Mouse (Mus musculus) myocyte (in vitro differentiated cells): ENCODE results near the gene Laptm5. TPM values are rescaled to one million over a fixed set of nuclear protein-coding genes. Genes with fewer than 3 reads are reported as not detected.

Experiments
- H3K27me3 ChIP-seq: one replicate; pipeline ENCODE4 v1.6.1; 2011; ENCODE audit not compliant: control insufficient read depth, insufficient read depth, insufficient read length
- H3K36me3 ChIP-seq: one replicate; pipeline ENCODE4 v1.6.1; 2011; ENCODE audit not compliant: control insufficient read depth, insufficient read depth
- H3K4me2 ChIP-seq: one replicate; pipeline ENCODE4 v1.6.1; 2011; ENCODE audit warnings: low read depth, control low read depth
- H3K4me3 ChIP-seq: one replicate; pipeline ENCODE4 v1.5.1; 2011; ENCODE audit warnings: mild to moderate bottlenecking, control low read depth, moderate library complexity
- H3K79me2 ChIP-seq: one replicate; pipeline ENCODE4 v1.6.1; 2011; ENCODE audit not compliant: control insufficient read depth, insufficient read depth
- H3ac ChIP-seq: one replicate; pipeline ENCODE4 v1.6.1; 2011; ENCODE audit not compliant: control insufficient read depth, insufficient read length
- CEBPB ChIP-seq: IDR thresholded peaks from 2 replicates; pipeline ENCODE4 v1.6.1; 2011; ENCODE audit warnings: mild to moderate bottlenecking, moderate library complexity; ENCODE audit not compliant: poor library complexity, insufficient read depth, severe bottlenecking
- E2F4 ChIP-seq: IDR thresholded peaks from one replicate; pipeline ENCODE4 v1.6.1; 2011; ENCODE audit warnings: mild to moderate bottlenecking, control low read depth, moderate library complexity; ENCODE audit not compliant: insufficient read depth
- MAX ChIP-seq: IDR thresholded peaks from one replicate; pipeline ENCODE4 v1.6.1; 2011; ENCODE audit warnings: low read depth, mild to moderate bottlenecking, control low read depth
- MYOD1 ChIP-seq, 3 experiments: IDR thresholded peaks; one replicate each; pipeline ENCODE4 v1.6.1; 2011; ENCODE audit warnings: control low read depth in 2 of 3, low read depth in 2 of 3, mild to moderate bottlenecking in 2 of 3, moderate library complexity in 1 of 3; ENCODE audit not compliant: insufficient read length in 2 of 3, control insufficient read depth in 1 of 3
- MYOG ChIP-seq, 3 experiments: IDR thresholded peaks; one replicate each; pipeline ENCODE4 v1.6.1; 2011; ENCODE audit warnings: control low read depth in 2 of 3, low read depth in 2 of 3, mild to moderate bottlenecking in 2 of 3; ENCODE audit not compliant: insufficient read length in 2 of 3, control insufficient read depth in 1 of 3, insufficient read depth in 1 of 3
- POLR2A ChIP-seq: IDR thresholded peaks from one replicate; pipeline ENCODE4 v1.6.1; 2011; ENCODE audit warnings: low read depth, mild to moderate bottlenecking, control low read depth, moderate library complexity; ENCODE audit not compliant: insufficient read length
- POLR2AphosphoS2 ChIP-seq: IDR thresholded peaks from one replicate; pipeline ENCODE4 v1.6.1; 2011; ENCODE audit warnings: low read depth, control low read depth; ENCODE audit not compliant: insufficient read length
- REST ChIP-seq: IDR thresholded peaks from one replicate; pipeline ENCODE4 v1.6.1; 2011; ENCODE audit warnings: mild to moderate bottlenecking, control low read depth, moderate library complexity; ENCODE audit not compliant: insufficient read depth, insufficient read length
- SRF ChIP-seq: IDR thresholded peaks from one replicate; pipeline ENCODE4 v1.6.1; 2011; ENCODE audit warnings: low read depth; ENCODE audit not compliant: control insufficient read depth, insufficient read length
- TCF12 ChIP-seq: IDR thresholded peaks from one replicate; pipeline ENCODE4 v1.6.1; 2011; ENCODE audit warnings: mild to moderate bottlenecking, control low read depth; ENCODE audit not compliant: poor library complexity, insufficient read depth, severe bottlenecking
- TCF3 ChIP-seq: IDR thresholded peaks from one replicate; pipeline ENCODE4 v1.6.1; 2011; ENCODE audit warnings: low read depth, control low read depth; ENCODE audit not compliant: insufficient read length
- USF1 ChIP-seq: IDR thresholded peaks from one replicate; pipeline ENCODE4 v1.6.1; 2011; ENCODE audit warnings: low read depth, mild to moderate bottlenecking, control low read depth, moderate library complexity
- polyA plus RNA-seq: library from polyadenylated mRNA; unstranded; fragments of >200 nt; fragmentation: generic; extraction: Trizol; gene quantifications from one replicate; pipeline ENCODE4 v1.2.1, GENCODE M21; 2012; ENCODE audit warnings: missing spikeins

The Laptm5 gene
- polyA plus RNA-seq, 1 experiment, result 0.06 TPM

- TF ChIP-seq E2F4 (no peak), MYOD1 (IDR thresholded peaks at IDR 0.05; ENCODE audit: control insufficient read depth in 1 of 3, insufficient read length in 2 of 3, low read depth in 2 of 3) (no peak), CEBPB (no peak), USF1 (no peak), POLR2A (no peak), POLR2AphosphoS2 (no peak)
- Histone ChIP-seq H3K4me3 (no peak overlapping the region), H3K36me3 (no peaks in the 10 kb centered on the region), H3K79me2 (no peaks in the 10 kb centered on the region), H3K4me2 (no peak overlapping the region), H3K27me3 (peaks cover 74% of the 10 kb centered on the region), H3ac (no peak overlapping the region)
Measured at GRCm38 (mm10) chr4:130947094-130947647, 34.2 kb downstream of the Laptm5 start.

DNA sequence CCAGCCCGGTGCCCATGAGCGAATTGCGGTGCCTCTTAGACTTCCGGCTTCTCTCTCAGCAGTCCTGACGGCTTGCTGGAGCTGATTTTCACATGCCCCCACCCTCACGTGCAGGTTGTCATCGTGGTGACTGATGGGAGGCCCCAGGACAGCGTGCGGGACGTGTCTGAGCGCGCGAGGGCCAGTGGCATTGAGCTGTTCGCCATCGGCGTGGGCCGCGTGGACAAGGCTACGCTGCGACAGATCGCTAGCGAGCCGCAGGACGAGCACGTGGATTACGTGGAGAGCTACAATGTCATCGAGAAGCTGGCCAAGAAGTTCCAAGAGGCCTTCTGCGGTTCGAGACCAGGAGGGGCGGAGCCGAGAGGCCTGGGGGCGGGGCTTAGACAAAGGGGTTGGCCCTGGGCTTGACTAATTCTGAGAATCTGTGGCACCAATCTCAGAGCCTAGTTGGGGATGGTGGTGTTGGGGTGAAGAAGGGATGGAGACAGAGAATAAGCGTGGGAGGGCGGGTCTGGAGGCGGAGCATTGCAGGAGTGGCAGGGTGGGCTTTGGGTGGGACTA, 37.0 kb downstream of the Laptm5 start:
- Histone ChIP-seq H3K4me2 (no peak overlapping the region), H3K79me2 (no peaks in the 10 kb centered on the region), H3K27me3 (peaks cover 67% of the 10 kb centered on the region), H3K4me3 (no peak overlapping the region), H3K36me3 (no peaks in the 10 kb centered on the region), H3ac (no peak overlapping the region)
- TF ChIP-seq MAX (no peak), REST (no peak), CEBPB (no peak), MYOG (IDR thresholded peaks at IDR 0.05; ENCODE audit: control insufficient read depth in 1 of 3, insufficient read depth in 1 of 3, insufficient read length in 2 of 3, low read depth in 2 of 3) (no peak), SRF (no peak), POLR2AphosphoS2 (no peak), USF1 (no peak), E2F4 (no peak)

- TF ChIP-seq TCF3, result no peak
- no peak for TF ChIP-seq REST
- TF ChIP-seq MAX, result no peak
- no peak for TF ChIP-seq E2F4
- TF ChIP-seq CEBPB, result no peak
- no peak for TF ChIP-seq POLR2AphosphoS2
- TF ChIP-seq SRF, result no peak
- TF ChIP-seq MYOD1 (IDR thresholded peaks at IDR 0.05; ENCODE audit: control insufficient read depth in 1 of 3, insufficient read length in 2 of 3, low read depth in 2 of 3), result no peak
- TF ChIP-seq TCF12, result no peak
- no peak for TF ChIP-seq POLR2A
- no peak for TF ChIP-seq USF1
- no peak for TF ChIP-seq MYOG (IDR thresholded peaks at IDR 0.05; ENCODE audit: control insufficient read depth in 1 of 3, insufficient read depth in 1 of 3, insufficient read length in 2 of 3, low read depth in 2 of 3)
- H3K27me3 ChIP-seq, result peaks cover 70% of the 10 kb centered on the region
Measured at GRCm38 (mm10) chr4:130952531-130952930, 39.6 kb downstream of the Laptm5 start.

GRCm38 (mm10) chr4:130957156-130957555, 44.2 kb downstream of the Laptm5 start:
- Histone ChIP-seq H3K4me3 (no peak overlapping the region), H3K36me3 (no peaks in the 10 kb centered on the region), H3K27me3 (peaks cover 63% of the 10 kb centered on the region), H3K79me2 (no peaks in the 10 kb centered on the region), H3K4me2 (no peak overlapping the region), H3ac (no peak overlapping the region)
- no peak for TF ChIP-seq MYOD1 (IDR thresholded peaks at IDR 0.05; ENCODE audit: control insufficient read depth in 1 of 3, insufficient read length in 2 of 3, low read depth in 2 of 3)
- no peak for TF ChIP-seq REST
- TF ChIP-seq E2F4, result no peak
- TF ChIP-seq TCF12, result no peak
- TF ChIP-seq SRF, result no peak
- no peak for TF ChIP-seq MYOG (IDR thresholded peaks at IDR 0.05; ENCODE audit: control insufficient read depth in 1 of 3, insufficient read depth in 1 of 3, insufficient read length in 2 of 3, low read depth in 2 of 3)
- TF ChIP-seq TCF3, result no peak
- TF ChIP-seq MAX, result no peak
- no peak for TF ChIP-seq USF1
- no peak for TF ChIP-seq POLR2AphosphoS2
- TF ChIP-seq POLR2A, result no peak
- no peak for TF ChIP-seq CEBPB

More at GRCm38 (mm10) chr4:130952531-130952930, 39.6 kb downstream of the Laptm5 start:
- Histone ChIP-seq H3ac (no peak overlapping the region), H3K79me2 (no peaks in the 10 kb centered on the region), H3K4me2 (no peak overlapping the region), H3K4me3 (no peak overlapping the region), H3K36me3 (no peaks in the 10 kb centered on the region)

DNA sequence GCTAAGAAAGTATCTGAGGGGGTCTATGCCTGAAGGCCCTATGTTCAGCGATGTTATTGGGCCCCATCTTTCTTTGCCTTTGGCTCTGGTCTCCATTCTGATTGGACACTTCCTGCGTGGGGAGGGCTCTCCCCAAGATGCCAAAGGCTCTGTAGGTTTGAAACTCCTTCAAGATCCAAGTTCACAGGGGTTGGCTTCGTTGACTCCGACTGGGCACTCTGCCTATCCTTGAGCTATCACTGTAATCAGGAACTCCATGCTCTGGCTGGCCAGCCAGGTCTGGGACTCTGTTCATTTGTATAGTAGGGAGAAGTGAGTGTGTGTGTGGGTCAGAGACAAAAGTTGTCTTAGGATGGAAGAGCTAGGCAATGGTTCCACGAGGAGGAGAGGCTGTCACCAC, 45.9 kb downstream of the Laptm5 start:
- Histone ChIP-seq H3K36me3 (no peaks in the 10 kb centered on the region), H3K4me3 (no peak overlapping the region), H3ac (no peak overlapping the region), H3K4me2 (no peak overlapping the region), H3K79me2 (no peaks in the 10 kb centered on the region), H3K27me3 (peaks cover 57% of the 10 kb centered on the region)
- TF ChIP-seq MYOD1 (IDR thresholded peaks at IDR 0.05; ENCODE audit: control insufficient read depth in 1 of 3, insufficient read length in 2 of 3, low read depth in 2 of 3) (no peak), POLR2AphosphoS2 (no peak), MYOG (IDR thresholded peaks at IDR 0.05; ENCODE audit: control insufficient read depth in 1 of 3, insufficient read depth in 1 of 3, insufficient read length in 2 of 3, low read depth in 2 of 3) (no peak), E2F4 (no peak), CEBPB (no peak), MAX (no peak), REST (no peak), USF1 (no peak), TCF3 (no peak), POLR2A (no peak), SRF (no peak), TCF12 (no peak)
